Mouse (Mus musculus) E14TG2a.4 (cell line): Measurements from ENCODE around the gene Ttc7b.

Experiments used
- CTCF ChIP-seq: conservative IDR thresholded peaks from 2 replicates; pipeline ENCODE4 v1.5.1; 2014; ENCODE audit warnings: low read length
- NANOG ChIP-seq: IDR thresholded peaks from 2 replicates; pipeline ENCODE4 v1.6.1; 2014; ENCODE audit warnings: borderline replicate concordance, low read length, mixed read lengths
- POU5F1 ChIP-seq: IDR thresholded peaks from 2 replicates; pipeline ENCODE4 v1.6.1; 2014; ENCODE audit warnings: low read length, borderline replicate concordance

GRCm38 (mm10) chr12:100404430-100404829 lies 116.2 kb downstream of the Ttc7b start:
- no peak for TF ChIP-seq POU5F1
- no peak for TF ChIP-seq CTCF
- TF ChIP-seq NANOG = no peak
